Mouse (Mus musculus): Measurements from ENCODE around the gene Gpr183.

Gene Gpr183

DNA sequence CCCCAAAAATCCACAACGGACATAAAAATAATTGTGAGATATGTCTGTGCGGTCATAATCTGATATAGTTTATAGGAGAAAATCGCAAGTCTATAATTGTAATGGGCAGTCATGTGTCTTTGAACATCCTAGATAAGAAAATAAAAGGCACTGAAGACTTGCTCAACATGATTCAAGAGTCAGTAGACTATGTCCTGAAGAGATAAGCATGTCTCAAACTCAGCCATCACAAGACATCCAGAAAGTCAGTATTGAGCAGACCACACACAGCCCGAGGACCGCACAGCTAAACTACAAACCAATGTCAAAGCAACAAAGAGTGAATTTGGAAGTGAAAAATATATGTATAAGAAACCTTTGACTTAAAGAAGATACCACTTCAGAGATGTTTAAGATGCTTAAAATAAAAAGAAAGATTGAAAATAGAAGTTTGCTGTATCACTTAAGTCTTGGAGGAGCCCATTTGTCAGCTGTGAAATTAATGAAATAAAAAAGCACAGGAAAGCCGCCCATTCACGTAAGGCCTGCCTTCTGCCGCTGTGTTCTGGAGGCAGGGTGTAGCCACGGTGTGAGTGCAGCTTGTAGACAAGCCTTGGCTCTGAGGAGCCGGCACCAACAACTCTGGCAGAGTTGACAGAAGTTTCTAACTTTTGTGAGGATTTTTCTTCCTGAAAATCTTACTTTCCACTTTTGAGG is 7.7 kb downstream of the Gpr183 start:
- no peak for DNase-seq (ENCODE audit: low read depth, low spot score)

- no peak for DNase-seq (ENCODE audit: low read depth, low spot score)
Measured at GRCm38 (mm10) chr14:121956291-121956690, 8.7 kb downstream of the Gpr183 start.

DNA sequence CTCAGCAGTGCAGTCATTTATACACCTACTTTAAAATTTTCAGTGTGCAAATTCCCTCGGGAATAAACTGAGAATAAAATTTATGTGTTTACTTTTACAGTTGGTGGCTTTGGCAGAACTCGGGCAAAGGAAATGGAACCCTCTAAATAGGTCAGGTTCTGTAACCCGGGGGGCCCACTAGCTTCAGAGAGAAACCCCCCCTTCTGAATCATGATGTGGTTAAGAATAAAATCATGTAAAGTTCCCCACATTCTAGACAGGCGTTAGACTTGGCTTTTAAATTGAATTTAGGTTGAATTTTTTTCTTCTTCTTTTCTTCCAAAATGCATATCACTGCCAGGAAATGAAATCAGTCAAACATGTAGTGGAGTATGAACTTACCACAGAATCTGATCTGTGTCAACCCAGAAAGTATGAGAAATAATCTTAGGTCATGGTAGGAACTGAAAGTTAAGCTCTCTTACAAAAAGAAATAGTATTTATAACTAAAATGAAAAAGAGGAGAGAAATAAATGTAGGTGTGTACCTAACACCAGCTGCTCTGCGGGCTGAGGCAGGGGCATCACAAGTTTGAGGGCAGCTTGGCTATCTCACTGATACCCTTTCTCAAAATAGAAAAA is 9.7 kb downstream of the Gpr183 start:
- DNase-seq (ENCODE audit: low read depth, low spot score): no peak

GRCm38 (mm10) chr14:121954608-121955007 is 10.4 kb downstream of the Gpr183 start:
- DNase-seq (ENCODE audit: low read depth, low spot score): no peak

GRCm38 (mm10) chr14:121954129-121954528 is 10.9 kb downstream of the Gpr183 start:
- DNase-seq (ENCODE audit: low read depth, low spot score): no peak

- DNase-seq (ENCODE audit: low read depth, low spot score): no peak
Measured at GRCm38 (mm10) chr14:121952046-121952400, 13.0 kb downstream of the Gpr183 start.

DNA sequence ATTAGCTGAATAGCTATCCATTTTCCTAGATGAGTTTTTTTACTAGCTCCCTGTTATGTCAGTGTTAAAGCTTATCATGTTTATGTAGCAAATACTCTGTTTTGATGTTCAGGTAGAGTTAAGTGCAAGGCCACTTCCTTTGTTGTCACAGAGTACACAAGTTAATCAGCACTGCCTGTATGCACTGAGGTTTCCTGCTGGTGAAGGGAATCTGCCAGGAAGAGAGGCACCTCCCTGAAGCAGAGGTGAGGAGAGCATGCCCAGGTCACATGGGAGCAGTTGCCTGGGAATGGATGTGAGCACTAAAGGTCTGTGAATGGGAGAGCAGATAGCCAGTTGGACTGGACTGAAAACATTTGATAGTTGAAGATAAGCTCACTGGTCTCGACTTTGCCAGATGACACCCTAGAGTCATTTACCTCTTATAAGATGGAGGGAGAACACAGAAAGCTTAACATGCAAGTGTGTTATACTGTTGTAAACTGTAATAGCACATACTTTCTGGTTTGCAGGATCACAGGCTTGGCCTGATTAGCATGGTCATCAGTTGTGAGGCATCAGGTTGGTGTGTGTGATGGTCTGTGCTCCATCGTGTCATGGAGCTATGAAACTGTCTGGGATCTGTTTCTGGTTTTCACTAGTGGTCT is 13.5 kb downstream of the Gpr183 start:
- DNase-seq (ENCODE audit: low read depth, low spot score): no peak

- DNase-seq (ENCODE audit: low read depth, low spot score): no peak
Measured at GRCm38 (mm10) chr14:121949897-121950296, 15.1 kb downstream of the Gpr183 start.

GRCm38 (mm10) chr14:121949436-121949835 is 15.6 kb downstream of the Gpr183 start:
- no peak for DNase-seq (ENCODE audit: low read depth, low spot score)

GRCm38 (mm10) chr14:121947966-121948365 is 17.0 kb downstream of the Gpr183 start:
- no peak for DNase-seq (ENCODE audit: low read depth, low spot score)

- no peak for DNase-seq (ENCODE audit: low read depth, low spot score)
Measured at GRCm38 (mm10) chr14:121947201-121947760, 17.7 kb downstream of the Gpr183 start.

- no peak for DNase-seq (ENCODE audit: low read depth, low spot score)
Measured at GRCm38 (mm10) chr14:121946728-121947127, 18.3 kb downstream of the Gpr183 start.

DNA sequence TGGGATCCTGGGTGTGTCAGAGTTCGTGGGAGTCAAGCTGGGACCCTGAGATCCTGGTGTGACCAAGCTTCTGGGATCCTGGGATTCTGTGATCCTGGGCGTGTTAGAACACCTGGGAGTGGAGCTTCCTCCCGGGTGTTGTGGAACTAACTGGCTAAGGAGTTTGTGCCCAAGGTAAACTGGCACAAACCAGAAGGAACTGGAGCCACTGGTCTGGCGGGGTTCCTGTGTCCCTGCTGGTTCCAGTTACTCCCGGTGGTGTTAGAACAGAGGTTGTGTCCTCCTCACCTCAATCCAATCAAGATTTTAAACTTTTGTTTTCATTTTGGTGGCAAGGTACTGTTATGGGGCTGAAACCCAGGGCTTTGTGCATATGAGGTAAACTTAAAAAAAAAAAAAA is 18.9 kb downstream of the Gpr183 start:
- no peak for DNase-seq (ENCODE audit: low read depth, low spot score)

- DNase-seq (ENCODE audit: low read depth, low spot score): no peak
Measured at GRCm38 (mm10) chr14:121939582-121939981, 25.4 kb downstream of the Gpr183 start.

DNA sequence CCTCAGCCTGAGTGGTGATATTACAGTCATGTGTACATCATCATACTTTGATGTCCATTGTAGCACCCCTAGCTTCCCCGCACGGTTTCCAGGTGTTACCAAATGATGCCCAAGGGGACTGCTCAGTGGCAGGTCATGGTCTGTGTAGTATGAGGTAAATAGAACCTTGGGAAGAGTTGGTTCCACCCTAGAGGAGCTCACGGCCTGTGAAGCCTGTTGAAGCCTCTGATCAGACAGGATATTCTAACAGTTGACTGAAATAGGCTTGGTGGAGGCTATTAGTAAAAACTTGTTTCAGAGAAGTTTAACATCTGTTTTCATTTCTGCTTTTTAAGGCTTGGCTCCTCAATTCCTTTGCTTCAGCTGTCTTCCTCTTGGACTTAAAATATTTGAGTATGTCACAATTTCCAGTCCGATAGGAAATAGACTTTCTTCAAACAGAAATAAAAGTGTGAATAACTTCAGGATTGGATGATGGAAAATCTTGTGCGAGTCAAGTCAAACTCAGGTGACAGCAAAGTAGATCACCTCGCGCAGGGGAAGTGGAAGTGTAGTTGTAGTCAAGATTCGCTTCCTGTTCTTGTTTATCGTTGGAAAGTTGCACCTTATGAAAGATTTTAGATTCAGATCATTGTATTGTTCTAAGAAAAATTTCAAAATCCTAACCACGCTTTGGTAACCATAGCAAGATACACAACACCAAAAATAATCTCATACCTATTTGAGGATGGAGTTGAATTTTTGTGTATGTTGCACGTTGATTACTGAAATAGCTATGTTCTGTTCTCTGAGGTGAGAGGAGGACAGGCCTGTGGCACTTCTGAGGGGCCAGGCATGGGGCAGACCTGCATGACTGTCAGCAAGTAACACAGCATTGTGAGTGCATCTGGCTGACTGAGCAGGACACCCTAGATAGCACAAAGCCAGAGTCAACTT is 26.5 kb downstream of the Gpr183 start:
- DNase-seq (ENCODE audit: low read depth, low spot score): no peak

DNA sequence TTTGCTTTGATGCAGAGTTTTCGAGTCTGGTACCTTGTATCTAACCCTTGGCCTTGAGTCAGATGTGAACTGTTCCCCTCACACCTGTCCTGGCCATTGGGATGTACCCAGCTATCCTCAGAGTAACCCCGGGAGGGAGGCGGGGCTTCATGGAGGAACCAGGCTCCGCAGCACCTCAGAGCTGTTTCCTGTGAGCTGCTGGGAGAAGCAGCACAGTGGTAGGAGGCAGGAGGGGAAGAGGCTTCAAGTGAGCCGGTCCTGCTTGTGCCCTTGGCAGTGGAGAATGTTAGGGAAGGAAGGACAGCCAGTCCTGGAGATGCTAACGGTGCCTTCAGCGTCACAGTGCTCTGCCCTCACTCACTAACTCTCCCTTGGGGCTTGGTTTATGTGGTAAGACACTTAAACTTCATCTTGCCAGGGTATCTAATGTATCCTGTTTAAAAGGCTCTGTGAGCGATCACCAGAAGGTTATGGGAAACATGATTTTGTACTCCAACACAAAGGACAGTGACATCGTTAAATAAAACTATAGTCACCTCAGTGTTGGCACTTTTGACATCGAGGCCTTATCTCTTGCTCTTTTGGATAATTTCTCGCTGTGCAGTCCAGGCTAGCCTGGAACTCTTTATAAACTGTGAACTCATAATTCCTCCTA is 27.3 kb downstream of the Gpr183 start:
- DNase-seq (ENCODE audit: low read depth, low spot score): no peak

GRCm38 (mm10) chr14:121936856-121937255 is 28.1 kb downstream of the Gpr183 start:
- no peak for DNase-seq (ENCODE audit: low read depth, low spot score)

GRCm38 (mm10) chr14:121936356-121936755 is 28.6 kb downstream of the Gpr183 start:
- DNase-seq (ENCODE audit: low read depth, low spot score): no peak

- no peak for DNase-seq (ENCODE audit: low read depth, low spot score)
Measured at GRCm38 (mm10) chr14:121934597-121934946, 30.4 kb downstream of the Gpr183 start.

DNA sequence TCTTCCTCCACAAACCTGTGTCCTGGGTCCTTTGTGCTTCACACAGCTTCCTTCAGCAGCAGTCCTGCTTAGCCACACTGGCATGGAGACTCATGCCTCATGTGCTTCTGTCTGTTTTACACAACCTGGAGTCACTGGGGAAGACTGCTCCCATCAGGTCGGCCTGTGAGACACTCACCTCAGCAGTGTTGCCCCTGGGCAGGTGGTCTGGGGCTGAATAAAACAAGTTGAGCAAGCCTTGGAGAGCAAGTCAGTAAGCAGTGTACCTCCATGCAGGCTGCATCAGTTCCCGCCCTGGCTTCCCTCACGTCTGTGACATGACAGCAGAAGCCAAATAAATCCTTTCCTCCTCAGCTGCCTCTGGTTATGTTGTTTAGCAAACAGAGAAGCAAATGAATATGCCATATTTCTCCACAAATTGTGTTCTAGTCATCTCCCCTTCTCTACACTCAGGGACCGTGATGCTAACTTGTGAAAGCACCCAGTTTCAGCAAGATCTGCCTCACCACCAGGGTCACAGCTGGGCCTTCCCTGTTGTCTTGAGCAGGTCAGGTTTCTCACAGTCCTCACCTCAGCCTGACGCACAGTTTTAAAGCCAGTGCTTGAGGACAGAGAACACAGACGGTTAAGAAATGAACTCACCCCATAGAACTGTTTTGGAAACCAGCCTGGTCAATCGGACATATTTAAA is 30.9 kb downstream of the Gpr183 start:
- DNase-seq (ENCODE audit: low read depth, low spot score): no peak

GRCm38 (mm10) chr14:121932180-121932579 is 32.8 kb downstream of the Gpr183 start:
- no peak for DNase-seq (ENCODE audit: low read depth, low spot score)
